Mouse (Mus musculus): ENCODE data around the gene Nav2.

- TF ChIP-seq CTCF (IDR thresholded peaks at IDR 0.05; ENCODE audit: low read depth, low read length) (no peak), TAL1 (conservative IDR thresholded peaks at IDR 0.05; ENCODE audit: low read depth, low read length) (no peak), GATA1 (IDR thresholded peaks at IDR 0.05; ENCODE audit: borderline replicate concordance, low read length) (no peak), GATA2 (IDR thresholded peaks at IDR 0.05; ENCODE audit: borderline replicate concordance, low read depth, low read length) (no peak), POLR2AphosphoS5 (IDR thresholded peaks at IDR 0.05; ENCODE audit: insufficient replicate concordance, low read depth, low read length) (no peak)
Measured at GRCm38 (mm10) chr7:49637281-49637680, 728.8 kb downstream of the Nav2 start.
